Mouse (Mus musculus) midbrain, embryonic 14.5 days (tissue): ENCODE data around the gene Dtx2. TPM values are rescaled to one million over a fixed set of nuclear protein-coding genes. Genes with fewer than 3 reads are reported as not detected.

ENCODE experiments used
- ATAC-seq: fragments of 200-750 bp; cut with Nextera tagmentation; 2 replicates; pipeline ENCODE4 v1.8.0; 2017; ENCODE audit warnings: moderate number of reproducible peaks, moderate library complexity; ENCODE audit not compliant: low FRiP score, low TSS enrichment
- DNase-seq: peaks from one replicate; pipeline ENCODE4 v3.0.0-alpha.2; 2015
- H3K27ac ChIP-seq: fragments of 300-500 bp; sonication (generic); replicated peaks from 2 replicates; pipeline ENCODE4 v1.5.1; 2014; ENCODE audit warnings: mild to moderate bottlenecking, low read depth, low read length, moderate library complexity
- H3K27me3 ChIP-seq: fragments of 300-500 bp; sonication (generic); 2 replicates; pipeline ENCODE4 v1.6.1; 2014; ENCODE audit warnings: low read length, control low read depth, mixed read lengths; ENCODE audit not compliant: control insufficient read depth, insufficient read depth
- H3K36me3 ChIP-seq: fragments of 300-500 bp; sonication (generic); 2 replicates; pipeline ENCODE4 v1.6.1; 2014; ENCODE audit warnings: low read length, control low read depth; ENCODE audit not compliant: control insufficient read depth, insufficient read depth
- H3K4me1 ChIP-seq: fragments of 300-500 bp; sonication (generic); 2 replicates; pipeline ENCODE4 v1.6.1; 2014; ENCODE audit warnings: mild to moderate bottlenecking, antibody characterized with exemption, low read length, control low read depth; ENCODE audit not compliant: control insufficient read depth, insufficient read depth
- H3K4me2 ChIP-seq: fragments of 300-500 bp; sonication (generic); 2 replicates; pipeline ENCODE4 v1.6.1; 2014; ENCODE audit warnings: mild to moderate bottlenecking, low read length, moderate library complexity
- H3K4me3 ChIP-seq: fragments of 300-500 bp; sonication (generic); replicated peaks from 2 replicates; pipeline ENCODE4 v1.5.1; 2014; ENCODE audit warnings: low read depth, low read length
- H3K9ac ChIP-seq: fragments of 300-500 bp; sonication (generic); replicated peaks from 2 replicates; pipeline ENCODE4 v1.6.1; 2014; ENCODE audit warnings: mild to moderate bottlenecking, low read length, moderate library complexity
- H3K9me3 ChIP-seq: fragments of 300-500 bp; sonication (generic); 2 replicates; pipeline ENCODE4 v1.6.1; 2016; ENCODE audit warnings: low read length, control low read depth, mixed read lengths; ENCODE audit not compliant: control insufficient read depth
- WGBS: fragments of 180-500 bp; shearing (Covaris S2); extraction: QIAGEN DNeasy Blood & Tissue Kit; methylation state at CpG from one replicate; pipeline ENCODE4 v1.1.7; 2014; 5-methylcytosine and 5-hydroxymethylcytosine counted together
- polyA plus RNA-seq: library from polyadenylated mRNA; unstranded; fragments of >200 nt; fragmentation: Nextera tagmentation; extraction: Ambion mirVana; gene quantifications from 2 replicates; pipeline ENCODE4 v1.2.1, GENCODE M21; 2014

Dtx2 gene
- polyA plus RNA-seq, 1 experiment from 2014 or later = 23.0 TPM

GRCm38 (mm10) chr5:135984546-135985044, 10.0 kb upstream of the Dtx2 start:
- ATAC-seq (no peak), DNase-seq (no peak)
- Histone ChIP-seq H3K4me3 (no peak overlapping the region), H3K4me1 (no peaks in the 10 kb centered on the region), H3K9me3 (no peaks in the 10 kb centered on the region), H3K36me3 (no peaks in the 10 kb centered on the region), H3K9ac (no peak overlapping the region), H3K27me3 (no peaks in the 10 kb centered on the region), H3K27ac (no peak overlapping the region), H3K4me2 (no peak overlapping the region)
- WGBS = 59% methylated on average over 6 of the region's 6 CpGs

GRCm38 (mm10) chr5:135987248-135987647, 7.4 kb upstream of the Dtx2 start:
- H3K27me3 ChIP-seq = no peaks in the 10 kb centered on the region
- no peaks in the 10 kb centered on the region for H3K36me3 ChIP-seq
- H3K27ac ChIP-seq = no peak overlapping the region
- H3K9me3 ChIP-seq = no peaks in the 10 kb centered on the region
- H3K9ac ChIP-seq = no peak overlapping the region
- DNase-seq (peak; percentile 56), ATAC-seq (no peak)
- no peak overlapping the region for H3K4me2 ChIP-seq
- H3K4me1 ChIP-seq = no peaks in the 10 kb centered on the region
- no peak overlapping the region for H3K4me3 ChIP-seq
- 61% methylated on average over 11 of the region's 11 CpGs for WGBS

GRCm38 (mm10) chr5:135990601-135991000, 4.0 kb upstream of the Dtx2 start:
- H3K36me3 ChIP-seq = no peaks in the 10 kb centered on the region
- 77% methylated on average over 5 of the region's 5 CpGs for WGBS
- H3K27ac ChIP-seq = no peak overlapping the region
- DNase-seq (no peak), ATAC-seq (no peak)
- H3K27me3 ChIP-seq = no peaks in the 10 kb centered on the region
- H3K4me1 ChIP-seq = peaks cover 2% of the 10 kb centered on the region; the same call in 1 of the 2 replicates
- H3K4me2 ChIP-seq = no peak overlapping the region
- H3K9me3 ChIP-seq = no peaks in the 10 kb centered on the region
- H3K4me3 ChIP-seq = no peak overlapping the region
- H3K9ac ChIP-seq = no peak overlapping the region

- Histone ChIP-seq H3K27me3 (no peaks in the 10 kb centered on the region), H3K4me3 (no peak overlapping the region), H3K4me2 (no peak overlapping the region), H3K4me1 (peaks cover 6% of the 10 kb centered on the region; the same call in 1 of the 2 replicates), H3K9ac (no peak overlapping the region), H3K27ac (no peak overlapping the region), H3K36me3 (peaks cover 19% of the 10 kb centered on the region), H3K9me3 (no peaks in the 10 kb centered on the region)
- no peak for DNase-seq
- ATAC-seq = no peak
- WGBS = 58% methylated on average over 5 of the region's 5 CpGs
These were observed 1.1 kb upstream of the Dtx2 start for GRCm38 (mm10) chr5:135993381-135993965.

- ATAC-seq = 0 out of 2 replicates have a peak, but pooled peaks have one; percentile 9
- H3K27ac ChIP-seq = no peak overlapping the region
- no peak overlapping the region for H3K9ac ChIP-seq
- peaks cover 6% of the 10 kb centered on the region; the same call in 1 of the 2 replicates for H3K4me1 ChIP-seq
- no peak for DNase-seq
- WGBS = 64% methylated on average over 8 of the region's 8 CpGs
- H3K4me2 ChIP-seq = no peak overlapping the region; the same call in 1 of the 2 replicates
- peak overlapping the region; percentile 77; the same call in 1 of the 2 replicates for H3K4me3 ChIP-seq
- peaks cover 27% of the 10 kb centered on the region for H3K36me3 ChIP-seq
- no peaks in the 10 kb centered on the region for H3K9me3 ChIP-seq
- no peaks in the 10 kb centered on the region for H3K27me3 ChIP-seq
These were observed 270 bp upstream of the Dtx2 start for GRCm38 (mm10) chr5:135994335-135994724.

- Histone ChIP-seq H3K36me3 (peaks cover 32% of the 10 kb centered on the region), H3K27ac (no peak overlapping the region), H3K27me3 (no peaks in the 10 kb centered on the region), H3K4me1 (peaks cover 6% of the 10 kb centered on the region; the same call in 1 of the 2 replicates), H3K4me3 (peak overlapping the region; percentile 77; the same call in 1 of the 2 replicates), H3K4me2 (peak overlapping the region; percentile 70), H3K9me3 (no peaks in the 10 kb centered on the region), H3K9ac (peak overlapping the region; percentile 84; the same call in 1 of the 2 replicates)
- WGBS = 92% methylated on average over 8 of the region's 8 CpGs
- ATAC-seq (no peak), DNase-seq (no peak)
These were observed 1.6 kb downstream of the Dtx2 start for GRCm38 (mm10) chr5:135996162-135996561.

DNA sequence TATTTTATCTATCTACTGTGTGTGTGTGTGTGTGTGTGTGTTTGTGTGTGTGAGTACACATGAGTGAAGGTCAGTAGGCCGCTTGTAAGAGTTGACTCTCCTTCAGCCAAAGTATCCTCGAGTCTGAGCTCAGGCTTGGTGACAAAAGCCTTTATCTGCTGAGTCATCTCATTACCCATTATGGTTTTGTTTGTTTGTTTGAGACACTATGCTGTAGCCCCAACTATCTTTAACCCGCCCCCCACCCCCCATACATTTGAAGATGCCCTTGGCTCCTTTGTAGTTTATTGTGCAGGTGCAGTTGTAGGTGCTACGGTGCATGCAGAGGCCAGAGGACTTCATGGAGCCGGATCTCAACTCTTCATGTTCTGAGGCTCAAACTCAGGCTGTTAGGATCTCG, 6.6 kb downstream of the Dtx2 start:
- peaks cover 35% of the 10 kb centered on the region for H3K36me3 ChIP-seq
- DNase-seq = no peak
- ATAC-seq = no peak
- H3K4me1 ChIP-seq = no peaks in the 10 kb centered on the region
- WGBS = 93% methylated on average over 6 of the region's 6 CpGs
- H3K9me3 ChIP-seq = no peaks in the 10 kb centered on the region
- H3K4me3 ChIP-seq = no peak overlapping the region
- H3K4me2 ChIP-seq = no peak overlapping the region
- H3K9ac ChIP-seq = no peak overlapping the region
- H3K27ac ChIP-seq = no peak overlapping the region
- H3K27me3 ChIP-seq = no peaks in the 10 kb centered on the region

- no peaks in the 10 kb centered on the region for H3K9me3 ChIP-seq
- no peaks in the 10 kb centered on the region for H3K27me3 ChIP-seq
- H3K4me1 ChIP-seq = no peaks in the 10 kb centered on the region
- 69% methylated on average over 2 of the region's 2 CpGs for WGBS
- H3K4me2 ChIP-seq = no peak overlapping the region
- ATAC-seq (no peak), DNase-seq (no peak)
- H3K9ac ChIP-seq = no peak overlapping the region
- peaks cover 27% of the 10 kb centered on the region for H3K36me3 ChIP-seq
- no peak overlapping the region for H3K4me3 ChIP-seq
- no peak overlapping the region for H3K27ac ChIP-seq
These were observed 7.7 kb downstream of the Dtx2 start for GRCm38 (mm10) chr5:136002325-136002724.

DNA sequence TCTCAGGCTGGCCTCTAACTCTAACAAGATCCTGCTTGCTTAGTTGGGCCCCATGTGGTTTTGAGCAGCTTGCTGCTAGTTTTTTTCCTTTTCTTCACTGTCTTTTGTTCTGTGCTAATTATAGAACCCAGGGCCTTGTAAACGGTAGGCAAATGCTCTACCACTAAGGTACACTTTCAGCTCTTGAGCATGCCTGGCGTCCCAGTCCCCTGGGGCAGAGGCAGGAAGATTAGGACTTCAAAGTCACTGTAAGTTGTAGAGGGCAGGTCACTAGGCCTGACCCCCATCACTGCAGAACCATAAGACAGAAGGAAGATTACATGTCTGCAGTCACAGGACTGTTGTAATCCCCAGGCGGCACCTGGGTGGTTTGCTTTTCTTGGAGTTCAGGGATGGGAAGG, 8.2 kb downstream of the Dtx2 start:
- Histone ChIP-seq H3K4me2 (no peak overlapping the region), H3K9ac (no peak overlapping the region), H3K4me3 (no peak overlapping the region), H3K36me3 (peaks cover 23% of the 10 kb centered on the region), H3K9me3 (no peaks in the 10 kb centered on the region), H3K27me3 (no peaks in the 10 kb centered on the region), H3K4me1 (no peaks in the 10 kb centered on the region), H3K27ac (no peak overlapping the region)
- no peak for DNase-seq
- 44% methylated on average over 3 of the region's 3 CpGs for WGBS
- ATAC-seq = no peak
